Mouse (Mus musculus) kidney, postnatal 0 days (tissue): Measurements from ENCODE around the gene 2810021J22Rik. TPM values are rescaled to one million over a fixed set of nuclear protein-coding genes. Genes with fewer than 3 reads are reported as not detected.

Experiments
- ATAC-seq: fragments of 200-750 bp; cut with Nextera tagmentation; replicated peaks from 2 replicates; pipeline ENCODE4 v1.8.0; 2017; ENCODE audit warnings: low read depth, moderate number of reproducible peaks, moderate TSS enrichment, moderate library complexity; ENCODE audit not compliant: low FRiP score
- DNase-seq: peaks from one replicate; pipeline ENCODE4 v3.0.0-alpha.2; 2016; ENCODE audit warnings: low spot score
- H3K27ac ChIP-seq: fragments of 300-500 bp; sonication (generic); 2 replicates; pipeline ENCODE4 v1.5.1; 2014; ENCODE audit warnings: mild to moderate bottlenecking
- H3K27me3 ChIP-seq: fragments of 300-500 bp; sonication (generic); 2 replicates; pipeline ENCODE4 v1.6.1; 2014; ENCODE audit warnings: low read length, mixed read lengths; ENCODE audit not compliant: insufficient read depth
- H3K36me3 ChIP-seq: fragments of 300-500 bp; sonication (generic); 2 replicates; pipeline ENCODE4 v1.6.1; 2014; ENCODE audit warnings: low read length, mixed read lengths; ENCODE audit not compliant: insufficient read depth
- H3K4me1 ChIP-seq: fragments of 300-500 bp; sonication (generic); replicated peaks from 2 replicates; pipeline ENCODE4 v1.6.1; 2014; ENCODE audit warnings: antibody characterized with exemption, low read length, mixed read lengths; ENCODE audit not compliant: insufficient read depth
- H3K4me2 ChIP-seq: fragments of 300-500 bp; sonication (generic); 2 replicates; pipeline ENCODE4 v1.6.1; 2014; ENCODE audit warnings: mild to moderate bottlenecking, low read length, moderate library complexity, mixed read lengths
- H3K4me3 ChIP-seq: fragments of 300-500 bp; sonication (generic); replicated peaks from 2 replicates; pipeline ENCODE4 v1.5.1; 2014; ENCODE audit warnings: low read depth, low read length
- H3K9ac ChIP-seq: fragments of 300-500 bp; sonication (generic); 2 replicates; pipeline ENCODE4 v1.6.1; 2014; ENCODE audit warnings: low read depth, low read length
- H3K9me3 ChIP-seq: fragments of 300-500 bp; sonication (generic); replicated peaks from 2 replicates; pipeline ENCODE4 v1.6.1; 2016; ENCODE audit warnings: low read length, inconsistent platforms, mixed read lengths
- CTCF ChIP-seq: IDR thresholded peaks from 2 replicates; pipeline ENCODE4 v1.5.1; 2016; ENCODE audit warnings: antibody characterized with exemption, low read depth, mild to moderate bottlenecking, moderate library complexity
- WGBS: fragments of 180-500 bp; shearing (Covaris S2); extraction: QIAGEN DNeasy Blood & Tissue Kit; methylation state at CpG from one replicate; pipeline ENCODE4 v1.1.7; 2014; 5-methylcytosine and 5-hydroxymethylcytosine counted together
- polyA plus RNA-seq: library from polyadenylated mRNA; unstranded; fragments of >200 nt; fragmentation: Nextera tagmentation; extraction: Ambion mirVana; gene quantifications from 2 replicates; pipeline ENCODE4 v1.2.1, GENCODE M21; 2015

The 2810021J22Rik gene
- polyA plus RNA-seq, 1 experiment from 2014 or later, result 7.2 TPM

GRCm38 (mm10) chr11:58894456-58894855 lies 27.4 kb downstream of the 2810021J22Rik start:
- Histone ChIP-seq H3K9me3 (no peaks in the 10 kb centered on the region), H3K36me3 (peaks cover 60% of the 10 kb centered on the region), H3K9ac (no peak overlapping the region), H3K4me3 (no peak overlapping the region), H3K27me3 (no peaks in the 10 kb centered on the region), H3K4me1 (no peaks in the 10 kb centered on the region), H3K4me2 (no peak overlapping the region), H3K27ac (no peak overlapping the region)
- TF ChIP-seq CTCF, result no peak
- WGBS, result 66% methylated on average over 6 of the region's 6 CpGs
- no peak for DNase-seq
- ATAC-seq, result no peak

- H3K9ac ChIP-seq, result no peak overlapping the region
- no peak for ATAC-seq
These were observed 30.5 kb downstream of the 2810021J22Rik start for GRCm38 (mm10) chr11:58897485-58897884.

GRCm38 (mm10) chr11:58901080-58901479 lies 34.1 kb downstream of the 2810021J22Rik start:
- Histone ChIP-seq H3K4me1 (no peaks in the 10 kb centered on the region), H3K36me3 (peaks cover 24% of the 10 kb centered on the region; the same call in 1 of the 2 replicates), H3K27me3 (no peaks in the 10 kb centered on the region), H3K4me2 (no peak overlapping the region), H3K9me3 (no peaks in the 10 kb centered on the region), H3K9ac (no peak overlapping the region), H3K4me3 (no peak overlapping the region), H3K27ac (no peak overlapping the region)
- no peak for TF ChIP-seq CTCF
- ATAC-seq, result no peak
- no peak for DNase-seq

More at GRCm38 (mm10) chr11:58897485-58897884, 30.5 kb downstream of the 2810021J22Rik start:
- WGBS, result 90% methylated on average over 6 of the region's 6 CpGs
- no peaks in the 10 kb centered on the region for H3K9me3 ChIP-seq
- no peak for TF ChIP-seq CTCF
- H3K4me3 ChIP-seq, result no peak overlapping the region
- no peak overlapping the region for H3K4me2 ChIP-seq
- no peak overlapping the region for H3K27ac ChIP-seq
- no peak for DNase-seq
- peaks cover 39% of the 10 kb centered on the region; the same call in 1 of the 2 replicates for H3K36me3 ChIP-seq
- H3K27me3 ChIP-seq, result no peaks in the 10 kb centered on the region
- H3K4me1 ChIP-seq, result no peaks in the 10 kb centered on the region

- H3K27me3 ChIP-seq, result no peaks in the 10 kb centered on the region
- H3K4me3 ChIP-seq, result peak within 1 kb of the TSS; percentile 68
- H3K4me1 ChIP-seq, result no peaks in the 10 kb centered on the region
- H3K36me3 ChIP-seq, result peaks cover 9% of the 10 kb centered on the region; the same call in 1 of the 2 replicates
- TF ChIP-seq CTCF, result no peak
- peak within 1 kb of the TSS; percentile 84 for H3K9ac ChIP-seq
- no peaks in the 10 kb centered on the region for H3K9me3 ChIP-seq
- H3K27ac ChIP-seq, result peak within 1 kb of the TSS; percentile 95
- ATAC-seq (peak; percentile 95), DNase-seq (peak; percentile 96)
- under 1% methylated on average over 37 of the region's 40 CpGs for WGBS
- H3K4me2 ChIP-seq, result peak within 1 kb of the TSS; percentile 89
These were observed 36.7 kb downstream of the 2810021J22Rik start, which contains the start of gene Zfp39 for GRCm38 (mm10) chr11:58903511-58904409. Gene Zfp39 (minus strand): TSS chr11:58904225.

GRCm38 (mm10) chr11:58904410-58904718 lies 37.3 kb downstream of the 2810021J22Rik start:
- Histone ChIP-seq H3K9me3 (no peaks in the 10 kb centered on the region), H3K4me2 (peak overlapping the region; percentile 89), H3K36me3 (0 out of 2 replicates have a peak, but pooled peaks cover 4% of the 10 kb centered on the region), H3K4me1 (no peaks in the 10 kb centered on the region), H3K9ac (no peak overlapping the region), H3K27ac (peak overlapping the region; percentile 95; the same call in 1 of the 2 replicates), H3K27me3 (no peaks in the 10 kb centered on the region), H3K4me3 (peak overlapping the region; percentile 68)
- DNase-seq (no peak), ATAC-seq (peak; percentile 12; the same call in 1 of the 2 replicates)
- TF ChIP-seq CTCF, result no peak
- WGBS, result 4% methylated on average over 8 of the region's 8 CpGs

- 0 out of 2 replicates have a peak, but pooled peaks cover 4% of the 10 kb centered on the region for H3K36me3 ChIP-seq
- no peak for TF ChIP-seq CTCF
- 58% methylated on average over 6 of the region's 6 CpGs for WGBS
These were observed 37.8 kb downstream of the 2810021J22Rik start for GRCm38 (mm10) chr11:58904838-58905237.

More at GRCm38 (mm10) chr11:58904838-58905237, 37.8 kb downstream of the 2810021J22Rik start:
- Histone ChIP-seq H3K4me2 (no peak overlapping the region), H3K4me3 (no peak overlapping the region), H3K9me3 (no peaks in the 10 kb centered on the region), H3K27me3 (no peaks in the 10 kb centered on the region), H3K4me1 (no peaks in the 10 kb centered on the region), H3K27ac (no peak overlapping the region), H3K9ac (no peak overlapping the region)
- no peak for ATAC-seq
- peak; percentile 83 for DNase-seq
